Mouse (Mus musculus) heart, adult 11 months (tissue): Measurements from ENCODE around the gene Ptprt.

Source experiments
- DNase-seq: peaks from one replicate; pipeline ENCODE4 v3.0.0; 2022

Gene Ptprt

DNA sequence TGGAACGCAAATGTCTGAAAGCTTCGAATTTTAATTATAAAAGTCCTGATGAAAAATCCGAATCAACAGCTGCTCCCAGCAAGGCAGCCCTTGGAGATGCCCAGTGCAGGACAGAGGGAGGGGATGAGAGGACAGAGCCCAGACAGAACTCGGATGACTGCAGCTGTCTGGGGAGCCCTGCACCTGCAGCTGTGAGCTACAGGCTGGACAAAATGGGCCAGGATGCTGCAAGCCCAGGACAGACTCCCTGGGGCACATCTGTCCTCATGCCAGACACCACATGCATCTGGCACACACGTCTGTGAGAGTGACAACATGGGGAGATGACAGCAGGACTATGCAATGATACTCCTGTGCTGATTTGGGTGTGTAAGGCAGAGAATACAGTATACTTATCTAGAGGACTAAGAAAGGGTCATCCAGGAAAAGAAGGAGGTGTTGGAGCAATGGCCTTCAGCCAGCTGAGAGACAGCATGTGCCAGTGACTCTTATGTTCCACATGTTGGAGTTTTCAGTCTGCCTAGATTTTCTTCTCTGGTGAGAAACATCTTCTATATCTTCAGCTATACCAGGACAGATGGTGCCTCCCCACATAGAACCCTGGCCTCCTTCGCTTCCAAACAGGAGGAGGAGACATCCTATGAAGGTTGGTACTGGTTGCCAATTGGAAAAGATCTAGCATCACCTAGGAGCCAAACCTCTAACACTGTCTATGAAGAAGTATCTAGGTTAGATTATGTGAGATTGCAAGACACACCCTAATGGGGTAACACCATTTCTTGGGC, 259.4 kb downstream of the Ptprt start:
- DNase-seq, result peak; percentile 78

DNA sequence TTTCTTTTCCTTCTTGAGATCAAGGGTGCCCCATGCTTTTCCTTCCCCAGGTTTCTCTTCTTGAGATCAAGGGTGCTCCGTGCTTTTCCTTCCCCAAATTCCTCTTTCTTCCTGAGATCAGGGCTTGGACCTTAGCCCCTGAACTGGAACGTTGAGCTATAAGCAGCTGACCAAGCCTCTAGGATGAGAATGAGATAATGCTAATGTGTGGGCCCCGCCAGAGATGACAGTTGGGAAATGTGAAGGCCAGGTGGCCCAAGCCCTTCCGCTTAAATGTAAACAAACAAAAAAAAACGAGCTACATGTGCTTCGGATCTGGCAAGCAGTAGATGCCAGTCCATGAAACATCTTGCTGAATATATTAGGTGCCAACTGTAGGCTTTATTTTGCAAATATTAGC, 266.3 kb downstream of the Ptprt start:
- no peak for DNase-seq

DNA sequence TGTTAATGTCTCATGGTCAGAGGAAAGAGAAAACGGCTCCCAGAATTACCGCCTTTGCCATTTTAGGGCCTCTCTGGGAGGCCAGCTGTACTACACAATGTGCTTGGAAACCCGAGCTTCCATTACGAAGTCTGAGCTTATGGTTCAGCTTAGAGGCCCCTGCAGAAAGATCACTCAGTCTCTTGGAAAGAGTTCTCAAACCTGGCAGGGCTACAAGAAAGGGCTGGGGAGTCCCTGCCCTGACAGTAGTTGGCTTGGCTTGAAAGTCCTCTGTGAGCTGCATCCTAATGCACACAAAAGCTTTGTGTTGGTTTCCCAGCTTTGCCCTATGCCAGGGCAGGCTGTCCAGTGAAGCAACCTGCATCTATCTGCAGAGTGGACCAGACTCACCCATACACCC, 269.1 kb downstream of the Ptprt start:
- peak; percentile 48 for DNase-seq

DNA sequence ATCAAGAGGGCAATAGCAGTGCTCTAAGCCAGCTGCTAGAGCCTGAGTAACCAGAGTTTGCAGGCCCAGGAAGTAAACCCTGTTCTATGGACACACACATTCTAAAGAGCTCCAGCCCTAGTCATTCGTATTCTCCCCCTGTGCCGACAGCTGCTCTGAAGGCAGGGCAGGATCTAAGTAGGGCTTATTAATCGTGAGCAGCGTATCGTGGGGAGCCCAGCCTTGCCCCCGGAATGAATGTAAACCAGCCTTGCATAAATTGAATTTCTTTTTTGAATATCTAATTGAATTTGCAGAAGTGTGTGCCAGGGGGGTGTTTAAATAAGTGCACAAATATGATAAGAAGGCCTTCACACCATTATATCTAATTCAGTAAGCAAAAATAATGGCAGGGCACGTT, 283.6 kb downstream of the Ptprt start:
- DNase-seq, result peak; percentile 19

DNA sequence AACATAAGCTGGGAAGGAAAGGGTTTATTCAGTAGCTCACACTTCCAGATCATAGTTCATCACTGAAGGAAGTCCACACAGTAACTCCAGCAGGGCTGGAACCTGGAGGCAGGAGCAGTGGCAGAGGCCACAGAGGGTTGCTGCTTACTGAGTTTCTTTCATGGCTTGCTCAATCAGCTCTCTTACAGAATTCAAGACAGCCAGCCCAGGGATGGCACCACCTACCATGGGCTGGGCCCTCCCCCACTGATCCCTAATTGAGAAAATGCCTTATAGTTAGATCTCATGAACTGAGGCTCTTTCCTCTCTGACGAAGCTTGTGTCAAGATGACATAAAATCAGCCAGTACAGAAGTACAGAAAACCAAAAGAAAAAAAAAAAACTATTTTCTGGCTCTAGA, 311.9 kb downstream of the Ptprt start:
- DNase-seq, result peak; percentile 62

DNA sequence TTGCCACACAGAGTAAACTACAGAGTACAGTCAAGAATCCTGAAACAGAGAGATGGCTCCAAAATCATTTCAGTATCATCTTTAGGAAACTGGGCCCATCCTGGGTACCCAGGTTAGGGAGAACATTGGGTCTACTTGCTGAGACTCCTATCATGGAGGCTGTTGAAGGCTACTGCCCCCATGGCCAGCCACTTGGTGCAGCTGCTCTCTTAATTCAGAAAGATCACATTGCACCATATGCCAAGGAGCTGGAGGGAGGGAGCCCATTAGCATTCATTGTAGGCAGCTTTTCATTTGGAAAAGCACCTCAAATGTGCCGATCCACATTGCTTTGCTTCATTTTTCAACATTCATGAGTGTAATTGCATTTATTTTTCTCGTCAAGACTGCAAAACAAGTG, 319.1 kb downstream of the Ptprt start:
- DNase-seq, result no peak

DNA sequence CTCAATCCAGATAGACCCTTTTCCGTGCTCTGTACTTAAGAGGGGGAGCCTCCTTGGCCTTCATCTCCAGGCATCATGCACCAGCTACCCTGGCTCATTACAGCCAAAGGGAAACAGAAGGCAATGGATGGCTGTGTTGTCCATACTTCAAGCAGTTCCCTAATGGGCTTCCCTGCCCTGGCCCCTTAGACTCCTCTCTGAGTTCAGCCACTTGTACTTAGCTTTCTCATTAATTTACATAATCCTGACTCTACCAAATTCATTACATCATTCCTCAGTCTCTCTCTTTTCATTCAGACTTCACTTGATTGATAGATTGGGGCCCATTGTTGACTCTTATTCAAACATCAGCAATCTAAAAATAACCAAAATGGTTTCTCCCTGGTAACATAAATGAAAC, 320.7 kb downstream of the Ptprt start:
- DNase-seq, result no peak

DNA sequence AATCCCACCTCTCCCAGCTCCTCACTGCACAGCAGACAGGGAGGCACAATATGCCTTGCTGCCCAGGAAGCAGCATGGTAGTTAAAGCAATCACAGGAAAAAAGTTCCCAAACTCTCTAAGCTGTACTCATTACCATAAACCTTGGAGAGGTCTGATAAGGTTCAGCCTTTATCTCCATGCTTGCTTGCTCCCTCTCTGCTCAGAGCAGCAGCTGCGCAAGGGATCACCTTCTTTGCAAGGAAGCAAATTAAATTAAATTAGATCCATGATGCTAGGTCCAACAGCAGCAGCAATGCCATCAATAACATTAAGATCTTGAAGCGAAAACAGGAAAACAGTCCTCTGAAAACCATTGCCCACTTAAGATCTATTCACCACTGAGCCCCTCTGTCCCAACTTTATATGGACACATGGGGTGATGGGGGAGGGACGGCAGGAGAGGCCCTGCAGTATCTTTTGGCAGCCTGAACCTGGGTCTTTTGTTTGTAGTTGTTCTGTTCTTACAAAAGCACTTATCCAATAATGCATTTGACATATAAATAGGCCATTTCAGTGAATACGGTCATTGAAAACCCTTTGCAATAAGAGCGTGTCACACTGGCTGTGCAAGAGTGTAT, 328.8 kb downstream of the Ptprt start:
- DNase-seq, result peak; percentile 39

DNA sequence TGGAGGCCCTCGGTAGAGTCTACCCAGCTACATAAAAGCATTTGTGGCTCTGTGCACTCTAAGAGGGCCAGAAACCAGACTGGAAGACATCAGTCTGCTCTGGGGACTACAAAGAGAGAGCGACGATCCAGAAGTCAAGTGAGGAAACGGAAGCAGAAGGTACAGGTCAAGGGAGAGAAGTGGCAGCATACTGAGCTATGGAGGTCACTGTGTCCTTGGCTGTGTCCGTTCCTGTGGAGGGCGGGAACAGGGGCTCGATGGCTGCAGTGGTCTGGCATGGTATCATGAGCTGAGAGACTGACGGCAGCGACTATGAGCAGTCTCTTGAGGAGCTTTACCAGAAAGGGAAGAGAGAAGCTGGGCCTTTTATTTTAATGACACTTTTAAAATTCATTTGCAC, 331.5 kb downstream of the Ptprt start:
- DNase-seq, result peak; percentile 73

DNA sequence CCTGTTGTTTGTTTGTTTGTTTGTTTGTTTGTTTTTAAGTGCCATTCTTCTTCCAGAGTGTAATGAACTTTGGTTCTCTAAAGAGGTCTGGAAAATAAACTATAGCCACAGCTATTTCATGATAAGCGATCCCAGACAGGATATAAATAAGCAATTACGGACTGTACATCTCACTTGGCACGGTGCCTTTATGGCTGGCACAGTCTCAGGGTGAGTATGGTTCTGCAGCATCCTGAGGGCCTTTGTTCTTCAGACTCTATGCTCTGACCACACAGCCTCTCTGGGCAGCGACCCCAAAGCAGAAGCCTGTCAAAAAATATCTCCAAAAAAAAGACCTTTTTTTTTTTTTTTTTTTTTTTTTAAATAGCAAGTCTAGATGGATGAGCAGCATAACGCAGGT, 338.5 kb downstream of the Ptprt start:
- peak; percentile 41 for DNase-seq

DNA sequence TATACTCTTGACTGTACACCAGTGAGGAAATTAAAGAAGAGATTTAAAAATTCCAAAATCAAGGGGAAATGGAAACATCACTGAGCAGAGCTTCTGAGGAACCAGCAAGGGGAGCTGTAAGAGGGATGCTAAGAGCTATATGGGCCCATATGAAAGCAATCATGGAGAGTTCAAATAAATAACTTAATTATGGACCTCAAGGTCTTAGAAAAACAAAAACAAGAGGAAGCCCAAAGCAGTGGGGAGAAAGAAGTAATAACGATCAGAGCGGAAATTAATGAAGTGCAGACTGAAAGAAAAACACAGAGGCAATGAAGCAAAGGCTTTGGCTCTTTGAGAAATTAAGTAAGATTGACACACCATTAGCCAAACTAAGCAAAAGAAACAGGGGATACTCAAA, 353.0 kb downstream of the Ptprt start:
- no peak for DNase-seq

DNA sequence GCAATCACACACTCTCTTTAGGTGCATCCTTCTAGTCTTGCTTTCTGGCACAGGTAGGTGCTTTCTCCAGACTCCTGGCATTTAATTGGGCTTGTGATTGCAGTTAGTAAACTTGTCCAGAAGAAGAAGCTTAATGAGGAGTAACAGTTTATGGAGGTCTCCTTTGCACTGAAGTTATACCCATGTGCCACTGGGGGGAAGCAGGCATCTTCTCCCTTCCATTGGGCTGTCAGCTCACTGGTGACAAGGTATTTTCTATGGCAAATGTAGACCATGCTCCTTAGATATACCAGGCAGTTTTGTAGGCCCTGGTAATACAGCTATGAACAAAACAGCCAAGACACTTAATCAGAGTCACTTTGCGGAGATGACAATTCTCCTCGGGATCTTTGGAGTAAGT, 366.9 kb downstream of the Ptprt start:
- no peak for DNase-seq

DNA sequence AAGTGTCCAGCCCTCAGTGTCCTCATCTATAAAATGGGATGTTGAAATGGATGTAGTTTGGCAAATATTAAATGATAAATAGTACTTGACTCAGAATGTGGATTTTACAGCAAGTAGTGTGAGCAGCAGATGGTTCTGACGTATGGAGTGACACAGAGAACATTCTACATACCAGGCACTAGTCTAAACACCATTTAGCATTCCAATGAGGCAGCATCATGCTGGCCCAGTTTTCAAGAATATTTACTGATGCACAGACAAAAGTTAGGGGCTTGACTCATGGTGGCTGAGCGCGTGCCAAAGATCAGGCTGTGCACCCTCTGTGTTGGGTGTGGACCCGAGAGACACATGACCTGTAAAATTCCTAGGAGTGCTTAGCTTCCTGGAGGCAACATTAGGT, 378.3 kb downstream of the Ptprt start:
- no peak for DNase-seq

DNA sequence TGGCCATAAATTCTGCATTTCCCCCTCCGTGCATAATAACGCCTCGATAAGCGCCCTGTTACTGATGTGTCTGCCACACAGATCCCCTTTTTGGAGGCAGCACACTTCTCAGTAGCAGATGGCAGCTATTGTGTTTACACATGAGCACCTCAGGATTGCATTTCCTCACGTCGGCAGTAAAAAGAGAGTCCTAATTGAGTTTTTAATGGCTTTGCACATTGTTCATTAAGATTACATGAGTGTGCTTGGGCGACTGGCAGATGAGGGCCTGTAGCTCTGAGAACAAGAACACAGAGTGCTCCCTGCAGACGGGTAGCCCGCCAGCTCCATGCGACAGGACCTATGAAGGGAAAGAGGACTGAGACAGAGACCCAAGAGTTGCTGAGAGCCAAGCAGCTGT, 378.8 kb downstream of the Ptprt start:
- DNase-seq, result no peak

DNA sequence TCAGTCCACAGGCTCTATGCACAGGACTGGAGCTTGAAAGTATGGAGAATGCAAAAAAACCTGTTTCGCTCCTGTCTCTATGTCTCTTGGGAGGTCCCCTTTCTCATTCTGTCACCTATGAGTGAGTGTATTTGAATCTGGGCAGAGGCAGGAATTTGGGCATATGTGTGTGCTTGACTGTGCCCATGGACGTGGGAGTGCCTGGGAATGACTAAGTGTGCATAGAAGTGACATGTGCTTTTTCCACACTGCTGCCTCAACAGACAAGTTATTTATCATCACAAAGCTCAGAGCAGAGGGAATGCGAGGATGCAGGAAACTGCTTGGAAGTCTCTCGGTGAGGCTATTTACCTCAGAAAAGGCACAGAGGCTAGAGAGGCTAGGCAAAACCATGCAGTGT, 387.1 kb downstream of the Ptprt start:
- DNase-seq, result no peak

DNA sequence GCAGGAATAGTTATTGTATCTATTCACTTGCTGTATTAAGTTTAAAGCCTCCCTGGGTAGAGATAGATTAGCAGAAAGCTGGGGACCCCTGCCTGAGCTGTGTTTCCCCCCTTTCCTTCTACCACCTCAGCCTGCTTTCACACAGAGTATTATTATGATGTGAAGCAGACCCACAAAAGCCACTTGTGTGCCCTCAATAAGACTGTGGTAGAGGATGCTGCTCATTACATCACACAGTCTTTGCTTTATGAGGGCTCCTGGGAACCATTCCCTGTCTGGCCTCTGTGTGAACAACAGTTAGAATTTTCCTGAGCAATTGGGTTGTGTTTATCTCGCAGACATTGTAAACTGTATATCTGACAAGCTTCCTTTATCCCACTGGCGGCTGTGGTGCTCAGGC, 409.7 kb downstream of the Ptprt start:
- DNase-seq, result no peak

DNA sequence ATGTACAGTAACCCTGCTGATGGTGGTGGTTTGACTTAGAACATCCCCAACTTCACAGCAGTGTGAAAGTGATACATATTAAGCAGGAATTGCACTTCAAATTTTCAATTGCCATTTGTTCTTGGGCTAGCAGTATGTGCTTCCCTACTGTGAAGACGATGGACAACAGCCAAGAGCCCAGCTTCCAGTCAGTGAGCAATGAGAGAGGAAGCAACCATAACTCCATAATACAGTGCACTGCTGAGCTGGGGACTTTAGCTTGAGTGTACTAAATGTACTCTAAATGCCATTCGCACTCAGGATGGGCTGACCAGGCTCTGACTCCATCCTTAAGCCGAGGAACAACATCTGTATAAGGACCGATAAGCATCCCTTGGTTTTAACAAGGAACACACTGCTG, 412.7 kb downstream of the Ptprt start:
- DNase-seq, result peak; percentile 51

DNA sequence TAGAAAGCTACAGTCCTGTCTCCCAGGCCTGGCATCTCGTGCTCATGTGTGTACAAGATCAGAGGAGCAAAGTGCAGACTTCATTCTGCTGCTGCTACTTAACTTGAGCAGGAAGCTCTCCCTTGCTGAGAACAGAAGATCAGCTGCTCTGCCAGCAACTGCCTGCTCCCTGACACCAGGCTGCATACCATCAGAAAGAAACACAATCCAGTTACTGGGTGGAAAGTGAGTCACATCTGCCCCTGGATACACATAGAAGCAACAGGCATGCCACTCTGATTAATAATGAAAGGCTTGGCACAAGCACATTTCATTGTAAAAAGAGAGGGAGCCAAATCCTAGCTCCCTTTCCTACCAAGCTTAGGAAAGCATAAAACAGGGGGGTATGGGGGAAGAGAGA, 438.5 kb downstream of the Ptprt start:
- no peak for DNase-seq

DNA sequence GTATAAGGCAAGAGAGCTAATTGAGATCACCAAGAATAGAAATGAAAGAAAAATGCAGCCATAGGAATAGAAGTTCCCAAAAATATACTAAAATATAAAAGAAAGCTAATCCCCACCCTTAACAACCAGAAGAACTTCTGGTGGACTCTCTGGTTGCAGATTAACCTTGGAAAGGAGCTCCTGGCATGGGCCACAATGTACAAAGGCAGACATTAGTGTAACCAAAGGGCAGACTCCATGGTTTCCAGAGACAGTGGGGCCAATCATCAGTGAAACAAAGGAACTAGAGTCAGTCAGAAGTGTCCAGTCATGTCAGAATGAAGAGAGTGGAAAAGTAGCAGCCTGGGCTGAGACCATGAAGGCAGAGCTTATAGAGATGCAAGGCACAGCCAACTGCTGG, 440.4 kb downstream of the Ptprt start:
- DNase-seq, result no peak

DNA sequence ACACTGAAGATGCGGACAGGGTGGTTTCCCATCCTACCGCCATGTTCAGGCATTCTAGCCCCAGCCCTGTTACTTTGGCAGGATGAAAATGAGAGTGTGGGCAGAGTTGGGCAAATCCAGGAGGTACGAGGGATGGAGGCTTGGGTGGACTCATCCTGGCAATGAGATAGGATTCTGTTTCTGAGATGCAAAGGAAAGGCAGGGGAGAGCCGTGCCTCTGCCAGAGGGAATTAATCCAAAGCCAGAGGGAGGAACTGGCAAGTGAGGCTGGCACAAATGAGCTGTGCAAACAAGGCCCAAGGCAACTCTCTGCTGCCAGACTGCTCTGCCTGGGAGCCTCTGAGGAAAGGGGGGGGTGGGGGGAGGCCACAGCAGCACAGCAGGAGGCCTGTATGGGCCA, 441.4 kb downstream of the Ptprt start:
- peak; percentile 90 for DNase-seq

DNA sequence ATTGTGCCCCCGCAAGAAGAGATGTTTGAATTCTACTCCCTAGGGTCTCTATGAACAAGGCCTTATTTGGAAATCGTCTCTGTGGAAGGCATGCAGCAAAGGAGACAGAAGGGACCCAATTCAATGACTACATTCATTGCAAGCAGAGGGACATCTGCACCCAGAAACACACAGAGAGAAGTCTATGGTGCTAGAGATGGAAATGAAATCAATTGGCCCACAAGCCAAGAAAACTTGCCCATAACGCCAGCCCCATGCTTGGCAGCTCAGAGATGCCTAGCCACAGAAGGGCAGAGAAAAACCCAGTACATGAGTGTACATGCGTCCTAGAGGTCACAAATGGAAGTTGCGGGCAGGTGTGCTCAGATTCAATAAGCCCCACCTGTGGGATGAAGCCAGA, 443.1 kb downstream of the Ptprt start:
- DNase-seq, result no peak

DNA sequence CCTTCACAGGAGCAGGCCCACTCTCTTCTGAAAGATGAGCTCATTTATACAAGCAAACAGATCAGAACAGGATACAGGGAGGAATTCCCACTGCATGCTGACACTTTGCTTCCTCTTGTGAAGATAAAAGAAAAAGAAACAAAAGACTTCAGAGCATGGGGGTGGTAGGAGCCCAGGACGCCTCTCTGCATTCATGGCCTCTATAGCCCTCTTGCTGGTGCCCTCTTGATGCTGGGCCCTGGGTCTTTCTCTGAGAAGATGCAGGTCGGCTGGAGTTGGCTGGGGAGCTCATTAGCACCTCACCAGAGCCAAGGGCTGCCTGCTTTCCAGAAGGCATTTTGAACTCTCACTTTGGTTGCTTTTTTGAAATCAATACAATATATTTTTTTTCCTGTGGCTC, 448.6 kb downstream of the Ptprt start:
- peak; percentile 51 for DNase-seq

DNA sequence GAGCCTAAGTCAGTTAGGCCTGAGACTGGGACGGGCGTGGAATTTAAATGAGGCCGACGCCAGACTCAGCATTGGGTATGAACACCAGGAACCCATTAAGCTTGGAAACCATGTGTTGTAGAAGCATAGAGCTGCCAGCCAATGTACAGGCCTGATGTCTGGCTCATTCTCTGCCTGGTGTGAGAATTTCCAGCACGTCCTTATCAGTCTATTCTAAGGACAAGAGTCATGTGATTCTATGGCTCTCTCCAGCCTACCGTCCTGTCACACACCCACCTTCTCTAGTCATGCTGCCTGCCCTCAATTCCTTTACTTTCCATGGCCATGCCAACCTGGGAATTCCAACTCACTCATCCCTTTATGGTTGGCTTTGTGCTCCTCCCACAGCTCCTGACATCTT, 450.4 kb downstream of the Ptprt start:
- peak; percentile 79 for DNase-seq

DNA sequence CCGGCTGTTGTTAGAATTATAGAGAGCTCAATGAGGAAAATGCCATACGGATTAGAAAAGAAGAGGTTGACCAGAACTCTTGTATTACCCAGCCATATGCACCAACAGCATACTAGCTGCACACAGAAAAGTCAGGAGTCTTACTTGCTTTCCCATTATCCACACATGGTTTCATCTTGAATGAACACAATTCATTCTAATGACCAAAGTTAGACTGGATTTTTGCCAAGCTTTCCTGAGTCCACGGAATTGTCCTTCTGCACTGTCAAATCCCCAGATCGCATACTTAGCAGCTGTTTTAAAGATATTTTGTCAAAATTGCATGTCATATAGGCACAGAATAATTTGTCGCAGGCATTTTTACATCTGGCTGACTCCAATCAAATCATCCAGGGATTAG, 463.6 kb downstream of the Ptprt start:
- no peak for DNase-seq
